Mouse (Mus musculus) layer of hippocampus, adult 8-10 months (tissue): ENCODE results near the gene Plscr3. TPM values are rescaled to one million over a fixed set of nuclear protein-coding genes. Genes with fewer than 3 reads are reported as not detected.
"Not testable (repeated sequence)": the region's sequence is repeated elsewhere in the genome, so short reads cannot be mapped to it uniquely, and the experiment has no call there.

Experiments used
- DNase-seq, 2 experiments: peaks; one replicate each; pipeline ENCODE4 v3.0.0; 2022; ENCODE audit warnings: low spot score in 2 of 2
- total RNA-seq, 4 experiments: library from RNA; stranded (reverse); gene quantifications; 2 replicates each; pipeline ENCODE4 v1.2.4; 2022

The Plscr3 gene
- total RNA-seq, 4 experiments from 2014 or later: 17.1 to 21.8 (median 20.0) TPM

GRCm38 (mm10) chr11:69828832-69829231 lies 17.3 kb upstream of the Plscr3 start:
- DNase-seq: no peak

GRCm38 (mm10) chr11:69833554-69833953 lies 12.6 kb upstream of the Plscr3 start:
- DNase-seq: no peak

- no peak for DNase-seq
Measured at GRCm38 (mm10) chr11:69834001-69834549, 12.1 kb upstream of the Plscr3 start.

DNA sequence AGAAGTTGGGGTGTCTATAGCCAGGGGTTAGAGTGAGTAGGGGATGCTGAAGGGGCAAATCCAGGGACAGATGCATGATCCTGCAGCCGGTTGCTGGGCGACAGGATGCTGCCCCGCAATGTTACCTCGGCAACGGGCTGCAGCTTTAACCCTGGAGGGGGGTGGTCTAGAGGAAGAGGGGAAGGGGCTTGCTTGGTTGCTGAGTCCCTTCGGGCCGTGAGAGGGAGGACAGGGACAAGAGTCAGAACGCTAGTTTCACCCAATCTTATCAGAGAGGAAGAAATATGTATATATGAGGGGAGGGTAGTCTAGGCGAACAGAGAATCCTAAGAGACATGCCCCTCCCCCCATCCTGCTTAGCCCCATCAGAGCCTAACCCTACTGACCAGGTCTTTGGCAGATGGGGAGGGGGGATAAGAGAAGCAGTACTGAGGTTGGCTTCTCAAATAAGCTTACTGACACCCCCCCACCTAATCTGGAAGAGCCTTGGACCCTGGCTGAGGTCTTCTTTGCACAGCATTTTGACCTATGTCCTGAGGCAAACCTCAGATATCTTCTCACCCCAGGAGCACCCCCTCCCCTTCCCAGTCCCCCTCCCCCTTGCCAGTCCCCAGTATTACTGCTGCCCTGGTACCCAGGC lies 10.7 kb upstream of the Plscr3 start:
- no peak for DNase-seq

DNA sequence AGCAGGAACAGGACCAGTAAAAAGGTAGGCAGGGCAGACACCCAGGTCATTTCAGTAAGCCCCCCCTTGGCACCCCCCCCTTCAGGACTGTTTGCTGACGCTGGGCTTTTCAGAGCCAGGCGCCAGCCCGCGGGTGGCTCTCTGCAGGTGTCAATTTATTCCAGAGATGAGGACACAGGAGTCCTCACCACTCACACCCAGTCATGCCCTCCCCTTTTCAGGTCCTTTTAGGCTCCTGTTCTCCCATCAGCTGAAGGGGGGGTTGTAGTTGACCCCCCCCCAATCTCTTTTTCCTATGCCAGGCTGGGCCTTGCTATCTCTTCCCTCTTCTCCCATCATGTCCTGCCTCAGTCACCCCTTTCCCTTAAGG lies 10.2 kb upstream of the Plscr3 start:
- no peak for DNase-seq

GRCm38 (mm10) chr11:69836703-69837576 lies 9.2 kb upstream of the Plscr3 start:
- DNase-seq: peak; percentile 31 to 37

DNA sequence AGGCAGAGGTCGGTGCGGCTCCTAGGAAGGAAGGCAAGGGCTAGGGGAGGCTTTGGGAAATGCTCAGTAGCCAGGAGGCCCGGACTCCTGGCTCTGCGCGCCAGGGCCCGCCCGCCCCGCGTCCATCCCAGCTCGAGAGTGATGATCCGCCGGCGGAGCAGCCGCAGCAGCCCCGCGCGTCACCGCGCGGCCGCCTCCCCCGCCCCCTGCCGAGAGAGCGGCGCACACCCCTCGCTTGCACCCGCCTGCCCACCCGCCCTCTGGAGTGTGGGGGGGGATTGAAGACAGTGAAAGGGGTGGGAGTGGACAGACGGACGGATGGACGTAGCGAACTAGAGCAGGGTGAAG lies 8.6 kb upstream of the Plscr3 start, which contains the start of gene Nlgn2:
Gene Nlgn2 (minus strand): TSS at position 181 of the 348 bp plus-strand sequence.
- DNase-seq: no peak

DNA sequence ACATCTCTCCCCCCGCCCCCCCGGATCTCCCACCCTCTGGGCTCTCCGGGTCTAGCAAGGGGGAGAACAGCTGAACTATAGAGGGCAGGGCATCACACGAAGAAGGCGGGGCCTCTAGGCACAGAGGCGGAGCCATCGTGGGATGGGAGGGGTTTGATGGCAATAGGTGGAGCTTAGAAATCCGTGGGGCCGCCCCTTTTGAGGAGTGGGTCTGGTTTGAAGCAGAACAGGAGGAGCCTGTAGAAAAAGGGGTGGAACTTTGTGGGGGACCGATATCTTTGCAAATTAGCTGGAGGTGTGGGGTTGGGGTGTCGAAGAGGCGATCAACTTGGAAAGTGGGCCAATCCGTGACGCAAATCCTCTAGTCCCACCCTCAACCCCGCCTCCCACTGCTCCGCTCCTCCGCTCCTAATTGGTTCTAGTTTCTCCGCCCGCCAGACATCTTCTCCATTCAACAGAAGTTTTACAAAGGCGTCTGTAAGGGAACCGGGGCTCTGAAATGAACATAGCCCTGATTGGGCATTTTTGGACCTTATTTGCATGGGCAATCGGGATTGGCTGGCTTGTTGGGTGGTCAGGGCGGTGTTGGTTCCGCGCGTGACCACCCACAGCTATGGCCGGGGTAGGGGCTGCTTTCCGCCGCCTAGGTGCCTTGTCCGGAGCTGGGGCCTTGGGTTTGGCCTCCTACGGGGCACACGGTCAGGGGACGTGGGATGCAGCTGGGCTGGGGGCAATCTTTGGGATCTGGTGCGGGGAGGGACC lies 8.0 kb upstream of the Plscr3 start, which contains the start of gene Tmem256:
Gene Tmem256 (plus strand): TSS at position 563 of the 762 bp plus-strand sequence.
- peak; percentile 97 to 99 for DNase-seq

DNA sequence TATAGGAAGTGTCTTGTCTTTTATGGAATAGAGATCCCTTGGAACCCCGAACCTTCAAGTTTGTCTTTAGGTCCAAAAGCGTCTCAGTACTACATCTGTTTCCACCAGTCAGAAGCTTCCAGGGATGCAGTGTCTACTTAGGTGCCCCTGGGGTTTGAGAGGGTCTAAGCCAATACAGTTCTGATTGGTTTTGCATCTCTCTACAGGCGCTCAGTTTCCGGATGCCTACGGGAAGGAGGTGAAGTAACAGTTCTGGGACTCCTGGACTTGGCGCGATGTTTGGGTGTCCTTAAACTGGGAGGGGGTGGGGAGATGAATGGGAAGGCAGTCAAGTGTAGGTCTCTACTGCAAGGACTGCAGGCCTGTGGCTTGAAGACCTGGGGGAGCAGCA lies 7.5 kb upstream of the Plscr3 start:
- no peak for DNase-seq

GRCm38 (mm10) chr11:69846738-69847688 lies 837 bp downstream of the Plscr3 start:
- no peak for DNase-seq

- no peak for DNase-seq
Measured at GRCm38 (mm10) chr11:69848021-69848420, 1.8 kb downstream of the Plscr3 start.

DNA sequence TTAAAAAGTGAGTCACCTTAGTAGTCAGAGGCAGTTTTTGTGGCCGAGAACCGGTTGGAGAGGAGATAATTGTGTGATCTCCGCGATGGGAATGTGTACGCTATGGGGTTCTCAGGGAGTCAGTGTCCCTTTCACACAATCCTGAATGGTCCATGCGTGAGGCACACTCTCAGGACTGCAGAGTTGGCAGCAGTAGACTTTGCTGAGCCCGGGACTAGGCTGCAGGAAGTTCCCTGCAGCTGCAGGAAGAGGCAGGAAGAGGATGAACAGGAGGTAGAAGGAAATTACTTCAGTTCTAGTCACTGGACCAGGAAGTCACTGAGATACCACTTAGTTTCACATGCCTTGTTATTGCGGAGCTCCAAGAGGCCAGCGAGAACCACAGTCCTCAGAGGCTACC lies 3.0 kb downstream of the Plscr3 start:
- DNase-seq: no peak

DNA sequence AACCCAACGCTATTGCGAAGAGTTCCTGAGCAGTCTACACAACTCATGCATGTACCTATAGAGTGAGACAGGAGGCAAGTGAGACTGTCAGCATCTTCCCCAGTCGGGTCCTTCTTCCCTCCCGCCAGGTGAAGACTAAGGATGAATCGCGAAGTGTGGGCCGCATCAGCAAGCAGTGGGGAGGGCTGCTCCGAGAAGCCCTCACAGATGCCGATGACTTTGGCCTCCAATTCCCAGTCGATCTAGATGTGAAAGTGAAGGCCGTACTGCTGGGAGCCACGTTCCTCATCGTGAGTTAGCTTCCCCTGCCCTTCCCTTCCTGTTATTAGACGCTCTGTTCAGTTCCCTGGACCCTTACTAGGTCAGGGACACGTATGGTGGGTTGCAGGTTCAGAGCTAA lies 3.7 kb downstream of the Plscr3 start:
- DNase-seq: no peak

- DNase-seq: no peak
Measured at GRCm38 (mm10) chr11:69850754-69851153, 4.6 kb downstream of the Plscr3 start.

- DNase-seq: no peak
Measured at GRCm38 (mm10) chr11:69853994-69854393, 7.8 kb downstream of the Plscr3 start.

DNA sequence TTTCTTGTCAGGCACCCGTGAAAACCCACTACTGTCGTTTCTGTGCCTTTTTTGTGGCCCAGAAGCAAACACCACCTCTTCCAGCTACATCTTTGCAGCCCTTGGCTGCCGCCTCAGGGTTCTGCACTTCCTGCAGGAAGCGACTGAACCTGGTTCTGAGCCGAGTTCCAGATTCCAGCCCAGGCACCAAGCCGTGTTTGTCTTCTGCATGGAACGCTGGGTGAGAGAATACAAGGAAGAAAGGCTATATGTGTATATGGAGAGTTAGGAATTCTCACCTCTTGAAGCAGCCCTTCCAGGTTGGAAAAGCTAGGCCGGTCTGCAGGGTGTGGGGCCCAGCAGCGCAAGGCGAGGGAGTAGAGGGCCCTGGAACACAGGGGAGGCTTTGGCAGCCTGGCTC lies 8.5 kb downstream of the Plscr3 start:
- DNase-seq: no peak

DNA sequence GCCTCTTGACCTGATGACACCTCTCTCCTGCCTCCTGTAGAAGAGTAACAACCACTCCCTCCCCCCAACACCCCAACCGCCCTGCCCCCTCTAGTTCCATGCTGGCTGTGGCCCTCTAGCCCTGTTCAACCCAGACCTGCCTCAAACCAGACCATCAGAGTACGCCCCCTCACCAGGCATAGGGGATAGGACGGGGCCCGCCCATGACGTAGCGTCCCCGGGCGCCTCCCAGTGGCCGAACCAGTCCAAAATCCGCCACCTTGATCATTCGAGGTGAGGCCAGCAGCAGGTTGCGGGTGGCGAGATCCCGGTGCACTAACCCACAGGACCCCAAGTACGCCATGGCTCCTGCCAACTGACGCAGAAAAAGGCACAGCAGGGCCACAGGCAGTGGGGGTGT lies 9.2 kb downstream of the Plscr3 start:
- DNase-seq: no peak

DNA sequence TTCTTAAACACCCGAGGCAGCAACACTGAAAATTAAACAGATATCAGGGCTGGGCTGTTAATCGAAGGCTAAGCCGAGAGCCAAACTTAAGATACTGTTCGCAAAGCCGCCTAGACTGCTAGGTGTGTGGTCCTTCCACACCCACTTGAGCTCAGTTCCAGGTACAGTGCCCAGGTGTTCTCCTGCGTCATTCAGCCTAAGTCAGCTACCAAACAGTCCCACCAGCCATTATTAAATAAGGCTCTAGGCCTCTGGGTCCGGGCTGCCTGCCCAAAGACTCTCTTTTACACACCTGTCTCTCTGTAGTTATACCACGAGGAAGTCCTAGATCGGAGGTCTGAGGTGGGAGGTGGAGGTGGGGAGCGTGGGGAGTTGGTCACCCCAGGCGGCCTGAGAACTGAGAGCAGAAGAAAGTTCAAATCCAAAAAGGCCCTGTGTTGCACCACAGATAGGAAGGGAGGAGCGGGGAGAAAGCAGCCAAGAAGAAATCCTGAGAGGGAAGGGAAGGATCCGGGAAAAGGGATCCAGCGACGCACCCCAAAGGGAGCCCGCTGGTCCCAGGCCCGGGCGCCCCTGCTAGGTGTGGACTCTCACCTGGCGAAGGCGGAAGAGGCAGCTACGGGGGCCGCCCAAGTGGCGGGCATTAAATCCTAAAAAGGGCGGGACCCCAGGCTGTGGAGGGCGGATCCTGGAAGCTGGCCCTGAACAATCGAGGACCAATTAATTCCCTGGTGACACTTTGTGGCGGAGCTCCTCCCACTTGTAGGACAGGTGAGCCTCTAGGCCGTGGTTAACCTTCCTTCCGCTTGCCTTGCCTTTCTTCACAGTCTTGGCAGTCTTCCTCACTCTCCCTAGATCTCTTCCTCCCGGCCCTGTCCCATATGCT lies 12.2 kb downstream of the Plscr3 start, which contains the start of gene Tnk1:
Gene Tnk1 (minus strand): TSS at position 618 of the 886 bp plus-strand sequence.
- DNase-seq: no peak

- DNase-seq: not testable (repeated sequence)
Measured at GRCm38 (mm10) chr11:69863729-69864128, 17.6 kb downstream of the Plscr3 start.
